Mouse (Mus musculus) heart, embryonic 16.5 days (tissue): ENCODE measurements around the gene Ccr4. TPM values are rescaled to one million over a fixed set of nuclear protein-coding genes. Genes with fewer than 3 reads are reported as not detected.

Experiments
- ATAC-seq: fragments of 200-750 bp; cut with Nextera tagmentation; replicated peaks from 2 replicates; pipeline ENCODE4 v1.8.0; 2017; ENCODE audit warnings: moderate number of reproducible peaks; ENCODE audit not compliant: insufficient read depth, low FRiP score; ENCODE audit errors: extremely low read depth
- H3K27ac ChIP-seq: fragments of 300-500 bp; sonication (generic); 2 replicates; pipeline ENCODE4 v1.5.1; 2014; ENCODE audit warnings: mild to moderate bottlenecking, low read length, control low read depth, moderate library complexity
- H3K27me3 ChIP-seq: fragments of 300-500 bp; sonication (generic); 2 replicates; pipeline ENCODE4 v1.6.1; 2014; ENCODE audit warnings: low read length, mixed read lengths; ENCODE audit not compliant: control insufficient read depth, insufficient read depth
- H3K36me3 ChIP-seq: fragments of 300-500 bp; sonication (generic); 2 replicates; pipeline ENCODE4 v1.6.1; 2014; ENCODE audit not compliant: control insufficient read depth, insufficient read depth
- H3K4me1 ChIP-seq: fragments of 300-500 bp; sonication (generic); 2 replicates; pipeline ENCODE4 v1.6.1; 2014; ENCODE audit warnings: low read length, mixed read lengths; ENCODE audit not compliant: control insufficient read depth, insufficient read depth
- H3K4me2 ChIP-seq: fragments of 300-500 bp; sonication (generic); 2 replicates; pipeline ENCODE4 v1.6.1; 2014; ENCODE audit warnings: low read depth, mild to moderate bottlenecking, control low read depth, low read length
- H3K4me3 ChIP-seq: fragments of 300-500 bp; sonication (generic); 2 replicates; pipeline ENCODE4 v1.5.1; 2014; ENCODE audit warnings: mild to moderate bottlenecking, control low read depth, low read length
- H3K9ac ChIP-seq: fragments of 300-500 bp; sonication (generic); 2 replicates; pipeline ENCODE4 v1.6.1; 2014; ENCODE audit warnings: low read length, control low read depth
- H3K9me3 ChIP-seq: fragments of 300-500 bp; sonication (generic); replicated peaks from 2 replicates; pipeline ENCODE4 v1.6.1; 2016; ENCODE audit warnings: low read length; ENCODE audit not compliant: control insufficient read depth
- WGBS: fragments of 180-500 bp; shearing (Covaris S2); extraction: QIAGEN DNeasy Blood & Tissue Kit; methylation state at CpG from one replicate; pipeline ENCODE4 v1.1.7; 2014; 5-methylcytosine and 5-hydroxymethylcytosine counted together
- polyA plus RNA-seq: library from polyadenylated mRNA; unstranded; fragments of >200 nt; fragmentation: Nextera tagmentation; extraction: Ambion mirVana; gene quantifications from 2 replicates; pipeline ENCODE4 v1.2.1, GENCODE M21; 2015

The Ccr4 gene
- polyA plus RNA-seq, result 0.35 and 0.87 TPM in 2 replicates

DNA sequence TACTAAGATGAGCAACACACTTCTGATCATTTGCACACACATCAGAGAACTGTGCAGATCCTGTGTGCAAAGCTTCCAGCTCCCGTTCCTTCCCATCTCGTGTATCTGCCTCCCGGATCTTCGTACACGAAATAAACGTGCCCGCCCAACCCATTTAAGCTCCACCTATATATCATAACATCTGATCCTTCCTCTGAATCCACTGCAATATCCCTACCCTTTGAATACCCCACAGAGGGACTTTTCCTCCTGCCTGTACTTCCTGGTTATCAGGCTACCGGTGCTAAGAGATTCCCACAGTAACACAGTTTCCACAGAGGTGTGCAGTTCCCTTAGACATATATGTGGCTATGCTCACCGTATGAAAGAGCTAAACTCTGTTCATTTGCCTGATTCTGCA, at the start of gene Ccr4:
Ccr4 (minus strand) TSS at position 101 of the 400 bp plus-strand sequence.
- Histone ChIP-seq H3K9me3 (peaks cover 2% of the 10 kb centered on the region), H3K4me2 (no peak within 1 kb of the TSS), H3K4me3 (no peak within 1 kb of the TSS), H3K27ac (no peak within 1 kb of the TSS), H3K27me3 (no peaks in the 10 kb centered on the region), H3K4me1 (no peaks in the 10 kb centered on the region), H3K9ac (no peak within 1 kb of the TSS), H3K36me3 (no peaks in the 10 kb centered on the region)
- WGBS, result 83% methylated on average over 9 of the region's 9 CpGs
- no peak for ATAC-seq

GRCm38 (mm10) chr9:114553828-114554227, 49.1 kb upstream of the Ccr4 start:
- Histone ChIP-seq H3K9ac (no peak overlapping the region), H3K27me3 (peaks cover 8% of the 10 kb centered on the region), H3K4me1 (peaks cover 10% of the 10 kb centered on the region), H3K9me3 (no peaks in the 10 kb centered on the region), H3K4me3 (no peak overlapping the region), H3K27ac (no peak overlapping the region), H3K36me3 (no peaks in the 10 kb centered on the region), H3K4me2 (no peak overlapping the region)
- no peak for ATAC-seq

- H3K4me3 ChIP-seq, result no peak overlapping the region
- peaks cover 14% of the 10 kb centered on the region for H3K4me1 ChIP-seq
- H3K9ac ChIP-seq, result no peak overlapping the region
- no peaks in the 10 kb centered on the region for H3K27me3 ChIP-seq
- no peak overlapping the region for H3K27ac ChIP-seq
- ATAC-seq, result no peak
- no peaks in the 10 kb centered on the region for H3K36me3 ChIP-seq
- no peak overlapping the region for H3K4me2 ChIP-seq
- 29% methylated on average over 6 of the region's 6 CpGs for WGBS
- no peaks in the 10 kb centered on the region for H3K9me3 ChIP-seq
Observed at GRCm38 (mm10) chr9:114550033-114550432, 45.3 kb upstream of the Ccr4 start.

DNA sequence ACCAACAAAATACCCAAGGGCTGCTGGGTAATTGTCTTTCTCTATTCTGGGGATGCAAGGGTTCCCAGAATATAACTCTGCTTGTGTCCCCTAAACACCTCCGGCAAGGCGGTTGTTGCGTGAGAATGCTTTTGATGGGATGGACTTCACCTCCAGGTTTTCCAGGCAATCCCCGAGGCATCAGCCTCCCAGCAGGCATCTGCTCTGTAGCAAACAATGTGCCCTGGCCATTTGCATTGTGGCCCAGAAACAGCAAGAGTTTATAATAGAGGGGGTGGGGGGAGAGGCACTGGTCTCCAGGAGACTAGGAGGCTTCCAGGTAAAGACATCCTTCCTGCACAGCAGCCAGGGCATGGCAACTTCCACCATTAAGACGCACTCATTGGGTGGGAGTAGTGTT, 44.4 kb upstream of the Ccr4 start:
- H3K9ac ChIP-seq, result no peak overlapping the region
- H3K4me3 ChIP-seq, result no peak overlapping the region
- H3K4me1 ChIP-seq, result peaks cover 10% of the 10 kb centered on the region
- no peaks in the 10 kb centered on the region for H3K27me3 ChIP-seq
- ATAC-seq, result no peak
- H3K27ac ChIP-seq, result no peak overlapping the region
- no peak overlapping the region for H3K4me2 ChIP-seq
- H3K36me3 ChIP-seq, result no peaks in the 10 kb centered on the region
- WGBS, result 62% methylated on average over 5 of the region's 5 CpGs
- H3K9me3 ChIP-seq, result no peaks in the 10 kb centered on the region

GRCm38 (mm10) chr9:114548496-114548895, 43.8 kb upstream of the Ccr4 start:
- WGBS, result 56% methylated on average over 4 of the region's 4 CpGs
- H3K4me3 ChIP-seq, result no peak overlapping the region
- no peak overlapping the region for H3K27ac ChIP-seq
- no peaks in the 10 kb centered on the region for H3K36me3 ChIP-seq
- H3K4me2 ChIP-seq, result no peak overlapping the region
- no peaks in the 10 kb centered on the region for H3K27me3 ChIP-seq
- ATAC-seq, result no peak
- H3K9me3 ChIP-seq, result no peaks in the 10 kb centered on the region
- peaks cover 8% of the 10 kb centered on the region for H3K4me1 ChIP-seq
- no peak overlapping the region for H3K9ac ChIP-seq

DNA sequence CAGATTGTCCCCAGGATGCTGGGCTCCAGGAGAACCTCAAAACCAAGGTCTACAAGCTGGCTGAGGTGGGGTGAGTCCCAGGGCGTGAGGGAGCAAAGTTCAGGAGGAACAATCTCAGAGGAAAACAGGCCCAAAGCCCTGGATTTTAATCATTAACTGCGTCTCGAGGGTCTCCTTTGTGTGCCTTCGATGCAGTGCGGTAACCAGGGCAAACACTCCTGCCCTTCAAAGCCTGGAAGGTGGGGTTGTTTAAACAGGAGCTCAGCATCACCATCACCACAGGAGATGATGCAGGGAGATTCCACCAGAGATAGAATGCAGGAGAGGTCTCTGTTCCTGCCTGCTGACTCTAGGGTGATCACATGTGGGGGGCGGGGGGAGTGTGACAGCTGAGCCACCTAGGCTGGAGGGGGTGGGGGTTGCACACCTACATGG, 42.9 kb upstream of the Ccr4 start:
- no peaks in the 10 kb centered on the region for H3K36me3 ChIP-seq
- H3K27ac ChIP-seq, result no peak overlapping the region
- WGBS, result 68% methylated on average over 6 of the region's 6 CpGs
- no peaks in the 10 kb centered on the region for H3K27me3 ChIP-seq
- H3K4me2 ChIP-seq, result no peak overlapping the region
- no peaks in the 10 kb centered on the region for H3K9me3 ChIP-seq
- H3K9ac ChIP-seq, result no peak overlapping the region
- no peak for ATAC-seq
- H3K4me1 ChIP-seq, result peaks cover 8% of the 10 kb centered on the region
- H3K4me3 ChIP-seq, result no peak overlapping the region

DNA sequence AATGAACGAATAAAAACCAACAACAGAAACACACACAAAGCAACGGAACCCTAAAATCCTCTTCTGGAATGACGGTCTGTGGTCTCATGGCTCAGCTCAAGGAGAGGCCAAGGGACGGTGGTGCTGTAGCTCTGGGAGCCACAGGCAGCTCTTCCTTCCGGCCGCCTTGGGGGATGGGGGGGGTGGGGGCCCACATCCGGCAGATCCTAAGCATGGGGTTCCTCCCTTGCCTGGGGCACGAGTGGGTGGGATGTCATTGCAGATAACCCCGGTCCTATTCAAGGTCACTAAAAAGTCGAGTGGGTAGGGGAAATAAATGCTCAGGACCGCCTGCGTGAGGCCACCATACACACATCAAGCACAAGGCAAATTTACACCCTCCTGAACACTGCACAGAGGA, 42.0 kb upstream of the Ccr4 start:
- no peak overlapping the region for H3K9ac ChIP-seq
- no peaks in the 10 kb centered on the region for H3K9me3 ChIP-seq
- ATAC-seq, result peak; percentile 64; the same call in 1 of the 2 replicates
- H3K4me2 ChIP-seq, result no peak overlapping the region
- WGBS, result 48% methylated on average over 12 of the region's 12 CpGs
- H3K4me1 ChIP-seq, result peaks cover 8% of the 10 kb centered on the region
- no peaks in the 10 kb centered on the region for H3K27me3 ChIP-seq
- H3K27ac ChIP-seq, result no peak overlapping the region
- no peak overlapping the region for H3K4me3 ChIP-seq
- H3K36me3 ChIP-seq, result no peaks in the 10 kb centered on the region

DNA sequence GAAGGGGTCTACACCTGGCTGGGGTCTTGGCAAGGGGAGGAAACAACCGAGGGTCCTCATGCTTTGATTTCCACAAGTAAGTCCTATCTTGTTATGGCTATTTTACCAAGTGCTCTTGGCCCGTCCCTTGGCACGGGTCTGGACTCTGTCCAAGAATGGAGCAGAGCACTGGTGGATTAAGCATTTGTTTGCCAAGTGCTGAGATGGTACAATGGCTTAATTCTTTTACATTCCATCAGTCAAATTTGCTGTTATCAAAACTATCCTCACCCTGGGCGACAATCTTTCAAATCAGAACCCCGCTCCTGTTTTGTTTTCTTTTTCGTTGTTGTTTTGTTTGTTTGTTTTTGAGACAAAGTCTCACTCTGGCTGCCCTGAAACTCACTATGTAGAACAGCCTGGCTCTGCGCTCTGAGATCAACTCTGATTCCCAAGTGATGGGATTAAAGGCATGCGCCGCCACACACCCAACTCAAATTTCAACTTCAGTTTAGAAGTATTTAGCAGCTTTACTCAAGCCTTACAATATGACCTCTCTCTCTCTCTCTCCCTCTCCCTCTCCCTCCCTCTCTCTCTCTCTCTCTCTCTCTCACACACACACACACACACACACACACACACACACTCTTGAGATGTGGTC, 40.2 kb upstream of the Ccr4 start:
- ATAC-seq, result no peak
- Histone ChIP-seq H3K36me3 (no peaks in the 10 kb centered on the region), H3K4me3 (no peak overlapping the region), H3K27me3 (no peaks in the 10 kb centered on the region), H3K4me1 (peaks cover 15% of the 10 kb centered on the region), H3K27ac (no peak overlapping the region), H3K9ac (no peak overlapping the region), H3K9me3 (no peaks in the 10 kb centered on the region), H3K4me2 (no peak overlapping the region)
- WGBS, result 39% methylated on average over 9 of the region's 9 CpGs

GRCm38 (mm10) chr9:114543882-114544753, 39.4 kb upstream of the Ccr4 start:
- WGBS, result 58% methylated on average over 17 of the region's 17 CpGs
- Histone ChIP-seq H3K4me2 (no peak overlapping the region), H3K9ac (no peak overlapping the region), H3K27me3 (no peaks in the 10 kb centered on the region), H3K4me3 (no peak overlapping the region), H3K9me3 (no peaks in the 10 kb centered on the region), H3K4me1 (peaks cover 15% of the 10 kb centered on the region), H3K27ac (no peak overlapping the region), H3K36me3 (no peaks in the 10 kb centered on the region)
- ATAC-seq, result no peak
